Mouse (Mus musculus): ENCODE measurements around the gene Atxn2l. TPM values are rescaled to one million over a fixed set of nuclear protein-coding genes. Genes with fewer than 3 reads are reported as not detected.

Gene Atxn2l
- polyA plus RNA-seq, 1 experiment from 2014 or later = 75.7 TPM

DNA sequence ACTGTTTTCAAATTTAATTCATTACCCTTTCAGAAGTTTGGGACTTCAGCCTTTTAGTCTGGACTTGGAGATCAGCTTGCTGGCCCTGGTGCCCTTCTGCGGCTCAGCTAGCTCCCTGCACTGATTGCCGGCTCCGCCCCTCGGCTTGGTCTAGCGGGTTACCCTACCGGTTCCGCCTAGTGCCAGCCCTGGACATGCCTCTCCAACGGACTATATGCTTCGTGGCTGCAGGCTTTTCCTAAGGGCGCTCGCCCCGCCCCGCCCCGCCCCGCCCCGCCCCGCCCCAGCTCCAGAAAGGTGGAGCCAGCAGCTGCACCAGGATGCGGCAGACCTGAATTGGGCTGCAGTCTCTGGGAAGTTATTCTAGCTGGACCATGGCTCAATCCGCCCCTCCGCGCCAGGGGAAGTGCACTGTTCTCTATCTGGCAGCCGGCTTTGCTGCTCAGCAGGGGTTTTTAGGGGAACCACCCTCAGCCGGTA is 20.8 kb downstream of the Atxn2l start:
- no peaks in the 10 kb centered on the region; the same call in 1 of the 2 replicates for H3K4me1 ChIP-seq (replicated peaks; ENCODE audit: control insufficient read depth, insufficient read depth, low read length)
- peak overlapping the region; percentile 21 for H3K4me3 ChIP-seq (ENCODE audit: low read depth, low read length)
- H3K4me2 ChIP-seq = peak overlapping the region; percentile 73
- peak; percentile 83 for DNase-seq (ENCODE audit: low spot score)
- 0 out of 2 replicates have a peak overlapping the region, but pooled peaks have one; percentile 32 for H3K27ac ChIP-seq (ENCODE audit: low read depth, low read length)
- no peaks in the 10 kb centered on the region for H3K36me3 ChIP-seq (ENCODE audit: control insufficient read depth, insufficient read depth, low read length)
- ATAC-seq (replicated peaks; ENCODE audit: low FRiP score) = peak; percentile 81
- H3K9me3 ChIP-seq (ENCODE audit: control insufficient read depth, low read length) = no peaks in the 10 kb centered on the region
- no peaks in the 10 kb centered on the region for H3K27me3 ChIP-seq (replicated peaks; ENCODE audit: control insufficient read depth, insufficient read depth, low read length)
- WGBS = 0% methylated on average over 23 of the region's 23 CpGs
- 0 out of 2 replicates have a peak overlapping the region, but pooled peaks have one; percentile 4 for H3K9ac ChIP-seq (ENCODE audit: low read depth, low read length)

- DNase-seq (ENCODE audit: low spot score) (no peak), ATAC-seq (replicated peaks; ENCODE audit: low FRiP score) (no peak)
- Histone ChIP-seq H3K9me3 (ENCODE audit: control insufficient read depth, low read length) (no peaks in the 10 kb centered on the region), H3K27me3 (replicated peaks; ENCODE audit: control insufficient read depth, insufficient read depth, low read length) (no peaks in the 10 kb centered on the region), H3K4me2 (0 out of 2 replicates have a peak overlapping the region, but pooled peaks have one; percentile 13), H3K4me3 (ENCODE audit: low read depth, low read length) (no peak overlapping the region), H3K36me3 (ENCODE audit: control insufficient read depth, insufficient read depth, low read length) (no peaks in the 10 kb centered on the region), H3K9ac (ENCODE audit: low read depth, low read length) (no peak overlapping the region), H3K27ac (ENCODE audit: low read depth, low read length) (no peak overlapping the region), H3K4me1 (replicated peaks; ENCODE audit: control insufficient read depth, insufficient read depth, low read length) (no peaks in the 10 kb centered on the region; the same call in 1 of the 2 replicates)
- whole genome bisulfite sequencing = 18% methylated on average over 5 of the region's 5 CpGs
Observed at GRCm38 (mm10) chr7:126481699-126482098, 21.5 kb downstream of the Atxn2l start.

DNA sequence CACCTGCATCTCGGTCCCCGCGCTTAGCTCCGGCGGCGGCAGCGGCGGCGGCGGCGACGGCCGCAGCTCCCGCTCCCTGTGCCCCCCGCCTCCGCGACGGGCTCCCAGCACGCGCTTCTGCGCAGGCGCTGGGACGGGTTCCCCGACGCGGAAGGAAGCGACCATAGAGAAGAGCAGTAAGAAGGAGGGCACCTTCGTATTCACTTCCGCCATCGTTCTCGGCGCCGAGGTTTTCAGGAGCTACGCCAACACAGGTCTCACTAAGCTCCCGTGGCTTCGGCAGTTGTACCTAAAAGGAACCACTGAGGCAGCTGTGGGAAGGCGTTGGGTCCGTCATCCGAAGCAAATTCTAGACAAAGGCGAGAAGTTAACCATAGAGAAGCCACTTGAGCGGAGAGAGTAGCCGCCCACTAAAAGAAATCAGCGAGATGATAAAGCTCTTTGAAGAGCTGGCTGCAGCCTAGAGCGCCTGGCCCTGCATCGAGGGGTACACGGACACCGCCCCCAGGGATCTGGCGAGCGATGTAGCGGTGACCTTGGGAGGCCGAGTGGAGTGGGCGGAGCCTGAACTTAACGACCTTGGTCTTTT is 28.1 kb downstream of the Atxn2l start, which contains the start of gene Sh2b1:
Gene Sh2b1 (minus strand): TSS at position 432 of the 589 bp plus-strand sequence.
- ATAC-seq (replicated peaks; ENCODE audit: low FRiP score) = peak; percentile 90
- under 1% methylated on average over 53 of the region's 53 CpGs for WGBS
- H3K4me1 ChIP-seq (replicated peaks; ENCODE audit: control insufficient read depth, insufficient read depth, low read length) = peaks cover 40% of the 10 kb centered on the region

DNA sequence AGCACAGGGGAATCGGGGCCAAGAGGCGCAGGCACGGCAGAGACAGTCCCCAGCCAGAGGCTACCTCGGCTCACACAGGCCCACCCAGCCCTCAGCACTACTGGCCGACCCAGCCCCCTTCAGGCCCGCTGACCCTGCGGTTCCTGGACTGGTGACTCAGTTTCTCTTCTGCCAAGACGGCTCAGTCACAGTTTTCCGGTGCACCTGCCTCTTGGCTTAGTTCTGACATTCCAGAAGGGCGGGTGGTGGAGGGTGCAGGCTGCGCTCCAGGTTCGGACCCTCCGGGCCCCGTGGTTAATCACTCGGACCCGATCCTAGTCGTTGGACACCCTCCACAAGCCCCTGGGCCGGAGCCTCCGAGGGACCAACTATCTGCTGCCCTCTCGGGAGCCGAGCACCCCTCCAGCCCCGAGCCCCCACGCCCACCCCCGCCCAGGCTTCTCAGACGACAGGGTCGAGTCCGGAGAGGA is 28.7 kb downstream of the Atxn2l start:
- peak overlapping the region; percentile 96 for H3K4me2 ChIP-seq
- H3K4me3 ChIP-seq (ENCODE audit: low read depth, low read length) = peak overlapping the region; percentile 97
- no peaks in the 10 kb centered on the region for H3K27me3 ChIP-seq (replicated peaks; ENCODE audit: control insufficient read depth, insufficient read depth, low read length)
- DNase-seq (ENCODE audit: low spot score) (peak; percentile 60), ATAC-seq (replicated peaks; ENCODE audit: low FRiP score) (peak; percentile 31)
- 2% methylated on average over 27 of the region's 27 CpGs for WGBS
- H3K9me3 ChIP-seq (ENCODE audit: control insufficient read depth, low read length) = no peaks in the 10 kb centered on the region
- H3K27ac ChIP-seq (ENCODE audit: low read depth, low read length) = peak overlapping the region; percentile 83
- peaks cover 40% of the 10 kb centered on the region for H3K4me1 ChIP-seq (replicated peaks; ENCODE audit: control insufficient read depth, insufficient read depth, low read length)
- peak overlapping the region; percentile 96 for H3K9ac ChIP-seq (ENCODE audit: low read depth, low read length)
- H3K36me3 ChIP-seq (ENCODE audit: control insufficient read depth, insufficient read depth, low read length) = peaks cover 19% of the 10 kb centered on the region

More for the DNA sequence above, 28.1 kb downstream of the Atxn2l start, which contains the start of gene Sh2b1:
- Histone ChIP-seq H3K9me3 (ENCODE audit: control insufficient read depth, low read length) (no peaks in the 10 kb centered on the region), H3K4me3 (ENCODE audit: low read depth, low read length) (peak within 1 kb of the TSS; percentile 97), H3K4me2 (peak within 1 kb of the TSS; percentile 96), H3K9ac (ENCODE audit: low read depth, low read length) (peak within 1 kb of the TSS; percentile 96), H3K27me3 (replicated peaks; ENCODE audit: control insufficient read depth, insufficient read depth, low read length) (no peaks in the 10 kb centered on the region), H3K36me3 (ENCODE audit: control insufficient read depth, insufficient read depth, low read length) (peaks cover 19% of the 10 kb centered on the region), H3K27ac (ENCODE audit: low read depth, low read length) (peak within 1 kb of the TSS; percentile 83)
- DNase-seq (ENCODE audit: low spot score) = peak; percentile 86

- Histone ChIP-seq H3K4me1 (replicated peaks; ENCODE audit: control insufficient read depth, insufficient read depth, low read length) (peaks cover 40% of the 10 kb centered on the region), H3K4me3 (ENCODE audit: low read depth, low read length) (peak overlapping the region; percentile 97), H3K27ac (ENCODE audit: low read depth, low read length) (no peak overlapping the region), H3K9me3 (ENCODE audit: control insufficient read depth, low read length) (no peaks in the 10 kb centered on the region), H3K36me3 (ENCODE audit: control insufficient read depth, insufficient read depth, low read length) (peaks cover 25% of the 10 kb centered on the region), H3K27me3 (replicated peaks; ENCODE audit: control insufficient read depth, insufficient read depth, low read length) (no peaks in the 10 kb centered on the region), H3K4me2 (peak overlapping the region; percentile 96), H3K9ac (ENCODE audit: low read depth, low read length) (peak overlapping the region; percentile 96)
- 84% methylated on average over 9 of the region's 9 CpGs for WGBS
- ATAC-seq (replicated peaks; ENCODE audit: low FRiP score) = no peak
- DNase-seq (ENCODE audit: low spot score) = no peak
Observed at GRCm38 (mm10) chr7:126473470-126474086, 29.7 kb downstream of the Atxn2l start.

DNA sequence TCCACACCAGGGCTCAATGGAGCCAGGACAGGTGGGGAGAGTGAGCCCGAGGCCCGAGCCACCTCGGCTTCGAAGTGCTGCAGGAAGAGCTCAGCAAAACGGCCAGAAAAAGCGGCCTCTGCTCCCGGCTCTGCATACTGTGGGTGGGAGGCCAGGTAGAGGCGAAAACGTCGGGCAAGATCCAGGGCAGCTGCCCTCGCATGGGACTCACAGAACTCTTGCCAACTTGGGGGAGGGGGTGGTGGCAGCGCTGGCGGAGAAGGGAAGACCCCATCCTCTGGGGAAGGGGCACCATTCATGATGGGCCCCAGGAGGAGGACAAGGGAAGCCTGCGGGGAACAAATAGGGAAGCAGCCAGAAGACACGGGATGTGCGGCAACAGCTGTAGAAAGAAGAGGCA is 30.5 kb downstream of the Atxn2l start:
- peak overlapping the region; percentile 8; the same call in 1 of the 2 replicates for H3K4me3 ChIP-seq (ENCODE audit: low read depth, low read length)
- H3K27me3 ChIP-seq (replicated peaks; ENCODE audit: control insufficient read depth, insufficient read depth, low read length) = no peaks in the 10 kb centered on the region
- H3K36me3 ChIP-seq (ENCODE audit: control insufficient read depth, insufficient read depth, low read length) = peaks cover 33% of the 10 kb centered on the region
- H3K4me1 ChIP-seq (replicated peaks; ENCODE audit: control insufficient read depth, insufficient read depth, low read length) = peaks cover 40% of the 10 kb centered on the region
- DNase-seq (ENCODE audit: low spot score) = no peak
- peak overlapping the region; percentile 96 for H3K4me2 ChIP-seq
- no peaks in the 10 kb centered on the region for H3K9me3 ChIP-seq (ENCODE audit: control insufficient read depth, low read length)
- peak overlapping the region; percentile 16; the same call in 1 of the 2 replicates for H3K9ac ChIP-seq (ENCODE audit: low read depth, low read length)
- no peak for ATAC-seq (replicated peaks; ENCODE audit: low FRiP score)
- H3K27ac ChIP-seq (ENCODE audit: low read depth, low read length) = no peak overlapping the region
- 79% methylated on average over 16 of the region's 16 CpGs for WGBS

DNA sequence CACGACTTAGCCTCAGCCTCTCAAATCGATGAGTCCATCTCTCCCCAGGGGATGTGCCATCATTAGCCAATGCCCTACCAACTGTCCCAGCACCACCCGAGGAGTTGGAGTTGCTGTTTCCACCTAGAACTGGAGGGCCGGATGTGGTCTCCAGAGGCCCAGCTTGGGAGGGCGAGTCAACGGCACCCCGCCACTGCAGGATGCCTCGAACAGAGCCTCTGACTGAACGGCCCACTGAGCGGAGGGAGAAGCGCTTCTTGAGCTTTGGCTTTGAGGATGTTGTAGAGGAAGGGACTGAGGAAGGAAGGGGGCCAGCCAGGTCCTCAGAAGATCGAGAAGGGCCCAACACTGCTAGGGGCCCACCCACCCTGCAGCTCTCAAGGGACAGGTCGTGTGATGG is 30.9 kb downstream of the Atxn2l start:
- no peak overlapping the region for H3K4me3 ChIP-seq (ENCODE audit: low read depth, low read length)
- 65% methylated on average over 13 of the region's 13 CpGs for WGBS
- H3K4me2 ChIP-seq = peak overlapping the region; percentile 96
- no peaks in the 10 kb centered on the region for H3K9me3 ChIP-seq (ENCODE audit: control insufficient read depth, low read length)
- H3K4me1 ChIP-seq (replicated peaks; ENCODE audit: control insufficient read depth, insufficient read depth, low read length) = peaks cover 40% of the 10 kb centered on the region
- no peak for ATAC-seq (replicated peaks; ENCODE audit: low FRiP score)
- no peak overlapping the region for H3K9ac ChIP-seq (ENCODE audit: low read depth, low read length)
- no peak for DNase-seq (ENCODE audit: low spot score)
- no peak overlapping the region for H3K27ac ChIP-seq (ENCODE audit: low read depth, low read length)
- H3K27me3 ChIP-seq (replicated peaks; ENCODE audit: control insufficient read depth, insufficient read depth, low read length) = no peaks in the 10 kb centered on the region
- peaks cover 37% of the 10 kb centered on the region for H3K36me3 ChIP-seq (ENCODE audit: control insufficient read depth, insufficient read depth, low read length)

DNA sequence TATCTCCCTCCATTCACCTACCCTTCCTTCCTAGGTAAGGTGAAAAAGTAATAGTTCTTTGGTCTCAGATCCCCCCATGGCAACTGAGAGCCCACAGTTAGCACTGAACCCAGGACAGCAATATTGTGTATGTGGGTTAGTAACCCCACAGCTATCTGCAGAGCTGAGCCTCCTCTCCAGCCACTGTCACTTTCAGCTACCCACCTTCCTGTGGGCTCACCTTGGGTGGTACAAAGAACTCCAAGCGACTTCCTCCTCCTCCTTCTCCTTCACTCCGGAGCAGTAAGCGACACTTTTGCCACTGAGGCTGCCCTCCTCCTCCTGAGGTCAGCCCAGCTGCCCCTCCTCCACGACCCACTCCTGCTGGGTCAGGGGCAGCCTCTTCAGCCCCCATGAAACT is 31.4 kb downstream of the Atxn2l start:
- 62% methylated on average over 4 of the region's 4 CpGs for WGBS
- Histone ChIP-seq H3K4me3 (ENCODE audit: low read depth, low read length) (no peak overlapping the region), H3K36me3 (ENCODE audit: control insufficient read depth, insufficient read depth, low read length) (peaks cover 41% of the 10 kb centered on the region)

More for the DNA sequence above, 31.4 kb downstream of the Atxn2l start:
- ATAC-seq (replicated peaks; ENCODE audit: low FRiP score) (no peak), DNase-seq (ENCODE audit: low spot score) (no peak)
- no peak overlapping the region for H3K27ac ChIP-seq (ENCODE audit: low read depth, low read length)
- peaks cover 40% of the 10 kb centered on the region for H3K4me1 ChIP-seq (replicated peaks; ENCODE audit: control insufficient read depth, insufficient read depth, low read length)
- H3K27me3 ChIP-seq (replicated peaks; ENCODE audit: control insufficient read depth, insufficient read depth, low read length) = no peaks in the 10 kb centered on the region
- H3K4me2 ChIP-seq = peak overlapping the region; percentile 7
- no peak overlapping the region for H3K9ac ChIP-seq (ENCODE audit: low read depth, low read length)
- H3K9me3 ChIP-seq (ENCODE audit: control insufficient read depth, low read length) = no peaks in the 10 kb centered on the region

Measured in liver, embryonic 11.5 days (tissue).